Mouse (Mus musculus) erythroblast, adult 5-6 weeks (primary cell): ENCODE data around the gene Rfc2. TPM values are rescaled to one million over a fixed set of nuclear protein-coding genes. Genes with fewer than 3 reads are reported as not detected.
"Not testable (repeated sequence)": the region's sequence is repeated elsewhere in the genome, so short reads cannot be mapped to it uniquely, and the experiment has no call there.

ENCODE experiments used
- ATAC-seq: replicated peaks from 2 replicates; pipeline ENCODE4 v1.8.0; 2016; ENCODE audit warnings: moderate number of reproducible peaks, mild to moderate bottlenecking, moderate TSS enrichment, inconsistent platforms; ENCODE audit not compliant: poor library complexity, low FRiP score, severe bottlenecking
- total RNA-seq, 2 experiments: library from RNA; stranded (forward) in 1 of 2; stranded (reverse) in 1 of 2; fragments of 150-400 nt in 1 of 2; fragments of 200-764, 138-1000 nt in 1 of 2; gene quantifications; 2 replicates each; pipeline versions ENCODE4 v1.2.3 to v1.2.4; 2015 to 2017; ENCODE audit warnings: low replicate concordance in 2 of 2

The Rfc2 gene
- total RNA-seq, 2 experiments from 2014 or later: 14.7 to 26.7 TPM

GRCm38 (mm10) chr5:134638461-134639268 lies 57.5 kb downstream of the Rfc2 start:
- peak; percentile 34 for ATAC-seq

DNA sequence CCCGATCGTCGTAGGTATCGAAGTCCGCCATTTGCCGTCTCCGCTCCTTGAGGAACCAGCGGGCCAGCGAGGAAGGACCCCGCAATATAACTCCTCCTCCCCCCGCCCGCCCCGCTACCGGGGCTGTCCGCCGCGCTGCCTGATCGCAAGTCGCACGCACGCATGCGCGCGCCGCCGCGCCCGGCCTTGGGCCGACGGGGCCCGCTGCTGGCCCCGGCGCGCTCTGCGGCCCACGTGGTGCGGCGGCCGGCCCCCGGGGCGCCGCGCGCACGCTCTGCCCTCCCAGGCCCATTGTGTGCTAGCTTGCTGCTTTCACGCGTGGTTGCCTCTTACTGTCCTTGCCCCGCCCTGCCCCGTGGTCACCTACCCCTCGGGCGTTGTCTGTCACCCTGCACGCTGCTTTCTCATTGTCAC lies 58.1 kb downstream of the Rfc2 start, which contains the start of gene Eif4h:
Gene Eif4h (minus strand): TSS at position 222 of the 414 bp plus-strand sequence.
- ATAC-seq: peak; percentile 93

GRCm38 (mm10) chr5:134640371-134640770 lies 59.2 kb downstream of the Rfc2 start:
- no peak for ATAC-seq

- ATAC-seq: no peak
These were observed 63.0 kb downstream of the Rfc2 start for GRCm38 (mm10) chr5:134644121-134644520.

GRCm38 (mm10) chr5:134644643-134645118 lies 63.5 kb downstream of the Rfc2 start:
- no peak for ATAC-seq

DNA sequence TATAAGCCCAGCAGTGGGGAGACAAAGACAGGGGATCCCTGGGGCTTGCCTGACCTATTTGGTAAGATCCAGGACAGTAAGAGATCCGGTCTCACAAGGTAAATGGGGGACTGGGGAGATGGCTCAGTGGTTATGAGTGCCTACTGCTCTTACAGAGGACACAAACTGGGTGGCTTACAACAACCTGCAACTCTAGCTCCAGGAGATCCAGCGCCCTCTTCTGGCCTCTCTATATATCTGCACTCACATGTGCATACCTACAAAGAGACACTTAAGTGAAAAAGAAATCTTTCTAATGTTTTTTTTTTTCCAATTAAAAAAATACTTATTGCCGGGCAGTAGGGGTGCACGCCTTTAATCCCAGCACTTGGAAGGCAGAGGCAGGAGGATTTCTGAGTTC lies 65.3 kb downstream of the Rfc2 start:
- no peak for ATAC-seq

DNA sequence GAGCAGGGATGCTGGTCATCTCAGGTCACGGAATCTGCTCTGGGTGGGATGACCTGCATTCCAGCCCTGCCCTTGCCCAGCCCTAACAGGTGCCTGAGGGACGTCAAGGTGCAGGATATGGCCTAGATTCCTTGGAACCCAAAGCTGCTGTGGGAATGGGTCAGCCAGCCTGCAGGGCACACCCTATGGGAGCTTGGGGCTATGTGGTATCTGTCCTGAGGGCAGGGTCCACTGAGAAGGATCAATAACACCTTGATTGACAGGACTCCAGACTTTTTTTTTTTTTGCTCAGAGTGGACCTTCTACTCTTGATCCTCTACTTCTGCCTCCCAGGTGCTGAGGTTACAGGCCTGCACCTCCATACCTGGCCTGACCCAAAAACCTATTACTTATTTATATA lies 66.2 kb downstream of the Rfc2 start:
- no peak for ATAC-seq

DNA sequence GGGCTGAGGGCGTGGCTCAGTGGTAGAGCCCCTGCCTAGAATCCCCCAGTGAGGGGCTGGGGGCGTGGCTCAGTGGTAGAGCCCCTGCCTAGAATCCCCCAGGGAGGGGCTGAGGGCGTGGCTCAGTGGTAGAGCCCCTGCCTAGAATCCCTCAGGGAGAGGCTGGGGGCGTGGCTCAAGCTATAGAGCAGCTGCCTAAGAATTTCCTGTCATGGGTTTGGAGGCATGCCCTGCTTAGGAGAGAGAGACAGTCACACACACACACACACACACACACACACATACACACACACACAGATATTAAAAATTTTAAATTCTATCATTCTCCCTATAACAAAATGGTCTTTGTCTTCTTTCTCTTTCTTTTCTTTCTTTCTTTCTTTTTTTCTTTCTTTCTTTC lies 67.8 kb downstream of the Rfc2 start:
- ATAC-seq: not testable (repeated sequence)

DNA sequence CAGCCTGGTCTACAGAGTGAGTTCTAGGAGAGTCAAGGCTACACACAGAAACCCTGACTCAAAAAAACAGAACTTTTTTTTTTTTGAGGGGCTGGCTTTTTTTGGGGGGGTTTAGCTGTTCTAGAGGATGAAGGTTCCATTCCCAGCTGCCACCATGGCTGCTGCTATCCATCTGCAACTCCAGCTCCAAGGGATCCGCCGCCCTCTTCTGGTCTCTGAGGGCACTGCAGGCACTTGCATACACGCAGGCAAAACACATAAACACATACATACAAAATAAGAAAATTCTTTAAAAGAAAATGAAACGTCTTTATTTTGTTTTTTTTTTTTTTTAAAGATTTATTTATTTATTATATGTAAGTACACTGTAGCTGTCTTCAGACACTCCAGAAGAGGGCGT lies 69.8 kb downstream of the Rfc2 start:
- peak; percentile 81 for ATAC-seq

Other genes starting within 250 kb of the Rfc2 start
- gene Gtf2ird1, start 124.7 kb upstream of the Rfc2 start, total RNA-seq (2015; ENCODE audit: low replicate concordance): 3.3 and 29.0 TPM in 2 replicates
- 2.2 TPM in 2 replicates for gene Gtf2ird1, start 124.7 kb upstream of the Rfc2 start, total RNA-seq (2017; ENCODE audit: low replicate concordance)
- 0.21 and 0.96 TPM in 2 replicates for gene Clip2, start 28.9 kb upstream of the Rfc2 start, total RNA-seq (2015; ENCODE audit: low replicate concordance)
- gene Clip2, start 28.9 kb upstream of the Rfc2 start, total RNA-seq (2017; ENCODE audit: low replicate concordance): 2.1 and 4.0 TPM in 2 replicates
- gene Syna, start 21.2 kb upstream of the Rfc2 start, total RNA-seq (2015; ENCODE audit: low replicate concordance): 0.84 TPM in 1 of 2 replicates, not detected in the other
- not detected in 2 replicates for gene Syna, start 21.2 kb upstream of the Rfc2 start, total RNA-seq (2017; ENCODE audit: low replicate concordance)
- 1.5 and 5.0 TPM in 2 replicates for gene Lat2, start 33.7 kb downstream of the Rfc2 start, total RNA-seq (2015; ENCODE audit: low replicate concordance)
- 7.5 and 10.9 TPM in 2 replicates for gene Lat2, start 33.7 kb downstream of the Rfc2 start, total RNA-seq (2017; ENCODE audit: low replicate concordance)
- 63.7 and 79.4 TPM in 2 replicates for gene Eif4h, start 58.1 kb downstream of the Rfc2 start, total RNA-seq (2015; ENCODE audit: low replicate concordance)
- 93.5 and 98.1 TPM in 2 replicates for gene Eif4h, start 58.1 kb downstream of the Rfc2 start, total RNA-seq (2017; ENCODE audit: low replicate concordance)
- gene Limk1, start 107.2 kb downstream of the Rfc2 start, total RNA-seq (2015; ENCODE audit: low replicate concordance): 0.19 and 2.1 TPM in 2 replicates
- gene Limk1, start 107.2 kb downstream of the Rfc2 start, total RNA-seq (2017; ENCODE audit: low replicate concordance): 2.1 and 3.6 TPM in 2 replicates
- not detected in 2 replicates for gene Eln, start 166.0 kb downstream of the Rfc2 start, total RNA-seq (2015; ENCODE audit: low replicate concordance)
- gene Eln, start 166.0 kb downstream of the Rfc2 start, total RNA-seq (2017; ENCODE audit: low replicate concordance): not detected in 2 replicates